Mouse (Mus musculus) ES-Bruce4 (cell line): Measurements from ENCODE around the gene Castor1. TPM values are rescaled to one million over a fixed set of nuclear protein-coding genes. Genes with fewer than 3 reads are reported as not detected.

Experiments
- H3K27ac ChIP-seq: 2 replicates; pipeline ENCODE4 v1.5.1; 2012; ENCODE audit warnings: low read length, inconsistent platforms; ENCODE audit not compliant: insufficient read depth
- H3K27me3 ChIP-seq: 2 replicates; pipeline ENCODE4 v1.6.1; 2012; ENCODE audit warnings: mild to moderate bottlenecking, low read length, inconsistent platforms; ENCODE audit not compliant: control insufficient read depth, poor library complexity, insufficient read depth, severe bottlenecking
- H3K36me3 ChIP-seq: 2 replicates; pipeline ENCODE4 v1.6.1; 2012; ENCODE audit warnings: inconsistent platforms, mild to moderate bottlenecking, low read length, moderate library complexity; ENCODE audit not compliant: control insufficient read depth, poor library complexity, insufficient read depth, severe bottlenecking
- H3K4me1 ChIP-seq: one replicate; pipeline ENCODE4 v1.8.1; 2011; ENCODE audit warnings: low read length; ENCODE audit not compliant: control insufficient read depth, insufficient read depth
- H3K4me3 ChIP-seq: 2 replicates; pipeline ENCODE4 v1.5.1; 2011; ENCODE audit warnings: low read depth, mild to moderate bottlenecking, low read length
- H3K9ac ChIP-seq: 2 replicates; pipeline ENCODE4 v1.6.1; 2012; ENCODE audit warnings: low read depth, mild to moderate bottlenecking, inconsistent platforms; ENCODE audit not compliant: poor library complexity, severe bottlenecking
- H3K9me3 ChIP-seq: replicated peaks from 2 replicates; pipeline ENCODE4 v1.6.1; 2012; ENCODE audit warnings: mild to moderate bottlenecking, low read length, inconsistent platforms; ENCODE audit not compliant: control insufficient read depth, poor library complexity, insufficient read depth, severe bottlenecking
- CTCF ChIP-seq: IDR thresholded peaks from one replicate; pipeline ENCODE4 v1.8.1; 2011; ENCODE audit warnings: low read depth, low read length
- EP300 ChIP-seq: IDR thresholded peaks from 2 replicates; pipeline ENCODE4 v1.6.1; 2011; ENCODE audit warnings: low read depth, low read length; ENCODE audit not compliant: insufficient read depth
- POLR2A ChIP-seq: IDR thresholded peaks from one replicate; pipeline ENCODE4 v1.8.1; 2011; ENCODE audit warnings: low read length; ENCODE audit not compliant: insufficient read depth
- polyA plus RNA-seq: library from polyadenylated mRNA; stranded (reverse); fragments of >200 nt; gene quantifications from 2 replicates; pipeline ENCODE4 v1.2.4, GENCODE M21; 2011; ENCODE audit warnings: low read depth; ENCODE audit not compliant: missing spikeins, insufficient read depth, insufficient read length

Gene Castor1
- polyA plus RNA-seq, 1 experiment, result 29.6 TPM

- Histone ChIP-seq H3K4me3 (no peak overlapping the region), H3K27ac (no peak overlapping the region), H3K36me3 (no peaks in the 10 kb centered on the region), H3K9ac (no peak overlapping the region), H3K9me3 (no peaks in the 10 kb centered on the region), H3K4me1 (peaks cover 4% of the 10 kb centered on the region), H3K27me3 (no peaks in the 10 kb centered on the region)
- TF ChIP-seq CTCF (no peak), POLR2A (no peak), EP300 (no peak)
Measured at GRCm38 (mm10) chr11:4226569-4227325, 8.7 kb downstream of the Castor1 start.

DNA sequence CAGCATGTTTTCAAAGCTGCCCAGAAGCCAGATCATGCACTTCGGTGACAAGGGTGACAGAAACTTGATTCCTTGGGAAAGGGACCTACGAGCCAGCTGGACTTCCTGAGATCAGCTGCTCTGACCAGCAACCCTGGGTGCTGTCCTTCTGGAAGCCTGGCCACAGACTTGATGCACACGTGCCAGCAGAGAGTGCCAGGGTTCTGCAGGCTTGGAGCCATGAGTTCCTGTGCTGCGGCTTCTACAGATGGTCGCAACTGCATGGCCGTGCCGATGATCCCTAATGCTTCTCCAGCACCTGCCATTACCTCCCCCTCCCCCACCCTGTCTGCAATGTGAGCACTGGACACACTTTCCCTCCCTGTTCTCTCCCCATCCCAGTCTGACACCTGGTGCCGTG is 10.4 kb downstream of the Castor1 start:
- H3K36me3 ChIP-seq, result no peaks in the 10 kb centered on the region
- no peak overlapping the region for H3K9ac ChIP-seq
- no peaks in the 10 kb centered on the region for H3K9me3 ChIP-seq
- H3K4me1 ChIP-seq, result peaks cover 3% of the 10 kb centered on the region
- H3K4me3 ChIP-seq, result no peak overlapping the region
- no peaks in the 10 kb centered on the region for H3K27me3 ChIP-seq
- no peak overlapping the region for H3K27ac ChIP-seq
- no peak for TF ChIP-seq POLR2A
- TF ChIP-seq EP300, result no peak
- TF ChIP-seq CTCF, result no peak

- TF ChIP-seq POLR2A (no peak), CTCF (no peak), EP300 (no peak)
Measured at GRCm38 (mm10) chr11:4229841-4230240, 11.8 kb downstream of the Castor1 start.

GRCm38 (mm10) chr11:4231435-4231834 is 13.4 kb downstream of the Castor1 start:
- Histone ChIP-seq H3K4me1 (peaks cover 4% of the 10 kb centered on the region), H3K27me3 (no peaks in the 10 kb centered on the region), H3K27ac (no peak overlapping the region), H3K36me3 (no peaks in the 10 kb centered on the region), H3K9ac (no peak overlapping the region), H3K9me3 (no peaks in the 10 kb centered on the region), H3K4me3 (no peak overlapping the region)
- TF ChIP-seq POLR2A (no peak), EP300 (no peak), CTCF (no peak)

More at GRCm38 (mm10) chr11:4229841-4230240, 11.8 kb downstream of the Castor1 start:
- no peaks in the 10 kb centered on the region for H3K9me3 ChIP-seq
- H3K27me3 ChIP-seq, result no peaks in the 10 kb centered on the region
- peak overlapping the region; percentile 46 for H3K9ac ChIP-seq
- H3K36me3 ChIP-seq, result no peaks in the 10 kb centered on the region
- H3K4me1 ChIP-seq, result peaks cover 2% of the 10 kb centered on the region
- H3K27ac ChIP-seq, result no peak overlapping the region
- peak overlapping the region; percentile 36 for H3K4me3 ChIP-seq

DNA sequence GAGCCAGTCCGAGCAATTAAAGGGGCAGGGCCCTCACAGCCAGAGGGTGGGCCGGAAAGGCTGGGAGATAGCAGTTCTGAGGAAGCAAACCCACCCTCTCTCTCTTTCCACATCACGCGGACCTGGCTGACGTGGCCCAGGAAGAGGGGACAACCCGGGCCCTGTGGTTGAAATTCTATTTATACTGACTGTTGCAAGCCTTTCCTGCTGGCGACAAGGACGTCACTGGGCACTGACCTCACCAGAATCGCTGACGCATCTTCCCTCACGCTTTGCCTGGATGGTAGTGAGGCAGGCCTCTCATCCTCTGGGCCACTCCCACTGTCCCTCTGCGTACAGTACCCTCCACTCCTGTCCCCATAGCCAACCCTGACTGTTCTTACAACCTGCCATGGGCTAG is 14.6 kb downstream of the Castor1 start:
- TF ChIP-seq CTCF (no peak), EP300 (no peak), POLR2A (no peak)
- Histone ChIP-seq H3K36me3 (no peaks in the 10 kb centered on the region), H3K9me3 (no peaks in the 10 kb centered on the region), H3K9ac (no peak overlapping the region), H3K27ac (no peak overlapping the region), H3K4me3 (no peak overlapping the region), H3K27me3 (no peaks in the 10 kb centered on the region), H3K4me1 (peaks cover 4% of the 10 kb centered on the region)

GRCm38 (mm10) chr11:4235052-4235655 is 17.1 kb downstream of the Castor1 start:
- no peak overlapping the region for H3K4me3 ChIP-seq
- TF ChIP-seq EP300 (no peak), POLR2A (no peak), CTCF (no peak)
- no peaks in the 10 kb centered on the region for H3K36me3 ChIP-seq
- no peak overlapping the region for H3K27ac ChIP-seq
- peaks cover 5% of the 10 kb centered on the region for H3K4me1 ChIP-seq
- no peak overlapping the region for H3K9ac ChIP-seq
- H3K27me3 ChIP-seq, result no peaks in the 10 kb centered on the region
- H3K9me3 ChIP-seq, result no peaks in the 10 kb centered on the region
